Mouse (Mus musculus): ENCODE measurements at regions not wholly inside any gene's neighbourhood (a gene's known extent, or its start where the extent isn't known, plus 50 kb on each side); places are given as distances from the start of the nearest gene placed in this dataset.

DNA sequence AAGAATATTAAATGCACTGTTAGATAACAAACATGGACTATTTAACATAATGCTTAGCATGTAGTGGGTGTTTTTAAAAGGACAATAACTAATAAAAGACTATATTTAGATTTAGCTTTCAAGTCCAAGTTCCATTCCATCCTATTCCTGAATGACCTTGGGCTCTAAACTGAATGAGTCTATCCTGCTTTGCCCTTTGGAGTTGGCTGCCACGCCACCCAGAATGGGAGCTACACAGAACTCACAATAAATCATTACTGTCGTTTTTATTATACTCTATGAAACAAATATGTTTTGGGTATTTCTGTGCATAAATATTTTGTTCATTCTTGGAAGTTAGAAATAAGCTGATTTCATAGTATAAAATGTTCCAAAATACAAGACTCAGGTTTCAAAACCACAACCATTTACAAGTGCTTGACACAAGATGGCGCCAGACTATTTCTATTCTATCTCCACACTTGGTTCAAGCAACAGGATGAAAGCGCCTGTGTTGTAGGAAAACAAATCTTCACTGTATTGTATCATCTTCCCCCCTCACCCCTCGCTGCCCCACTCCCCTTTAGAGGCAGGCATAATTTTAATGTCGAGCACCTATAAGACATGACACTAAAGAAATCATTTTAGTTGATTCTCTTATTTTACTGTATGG, 117.4 kb upstream of the Rap2b start:
- TF ChIP-seq CTCF (IDR thresholded peaks at IDR 0.05; ENCODE audit: extremely low read depth, insufficient read depth, insufficient read length, insufficient replicate concordance) (no peak), POLR2A (IDR thresholded peaks at IDR 0.05; ENCODE audit: low read depth, low read length) (no peak)
